ENCODE assay signal across 10 mouse cellular contexts in the genomic region with DNA sequence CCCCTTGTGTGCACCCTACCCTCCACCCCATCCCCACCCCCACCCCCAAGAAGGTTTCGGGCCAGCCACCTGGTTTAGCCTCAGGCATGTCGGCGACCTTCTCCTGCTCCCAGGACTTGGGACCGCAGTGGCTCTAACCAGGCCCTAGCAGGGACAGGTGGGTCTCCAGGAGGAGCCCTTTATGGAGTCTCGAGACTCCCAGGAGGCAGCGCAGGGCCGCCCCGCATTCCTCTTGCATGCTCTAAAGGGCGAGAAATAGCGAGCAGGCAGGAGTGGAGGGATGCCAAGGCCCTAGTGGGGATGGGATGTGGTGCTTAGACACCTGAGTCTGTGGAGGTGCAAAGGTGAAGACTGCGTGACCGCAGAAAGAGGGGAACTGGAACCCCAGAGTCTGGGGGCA. TPM values are rescaled to one million over a fixed set of nuclear protein-coding genes. Genes with fewer than 3 reads are reported as not detected.
DNase-seq lines count a peak whose midpoint lies in the region; ATAC-seq and TF ChIP-seq lines count a peak whose summit lies in the region.
"Had no signal": no experiment of that assay in that cellular context is flagged by ENCODE, and none has a peak within 500 bp of the region (broad histone marks: within the 10 kb centered on the region; RNA-seq: fewer than 3 reads in every experiment).

Mybpc2 (minus strand) TSS at position 155 of the 400 bp plus-strand sequence.

- TF ChIP-seq EP300 in heart, postnatal 0 days (IDR thresholded peaks at IDR 0.05; ENCODE audit: low read depth), result no peak

- TF ChIP-seq CTCF in spleen, adult 2 months (IDR thresholded peaks at IDR 0.05; ENCODE audit: extremely low read depth, insufficient read depth, insufficient read length, insufficient replicate concordance), result no peak
- no peak for TF ChIP-seq CTCF in heart, postnatal 0 days (IDR thresholded peaks at IDR 0.05; ENCODE audit: low read depth)
- no peak for TF ChIP-seq CTCF in small intestine, adult 2 months (IDR thresholded peaks at IDR 0.05; ENCODE audit: extremely low read depth, insufficient read length, insufficient replicate concordance, low read depth, low read length)

- no peaks in the 10 kb centered on the region for H3K27me3 ChIP-seq in spleen, adult 2 months (ENCODE audit: control insufficient read depth, insufficient read depth, low read length)
- H3K27me3 ChIP-seq in heart, postnatal 0 days (ENCODE audit: control insufficient read depth, insufficient read depth, low read length), result peaks cover 19% of the 10 kb centered on the region
- no peaks in the 10 kb centered on the region for H3K27me3 ChIP-seq in small intestine, adult 2 months (ENCODE audit: control insufficient read depth, insufficient read depth, low read length)

- H3K9ac ChIP-seq in heart, postnatal 0 days (replicated peaks; ENCODE audit: low read depth, low read length), result peak within 1 kb of the TSS; percentile 18

- DNase-seq in spleen, adult 2 months (ENCODE audit: low read depth in 1 of 2, low spot score in 2 of 2), result no peak
- no peak for DNase-seq in spleen, postnatal 4 days (ENCODE audit: low spot score in 2 of 2)
- DNase-seq in heart, postnatal 0 days (ENCODE audit: low spot score), result peak; percentile 46
- peak; percentile 37 for DNase-seq in kidney, postnatal 14 days
- DNase-seq in adipocyte (ENCODE audit: low spot score), result no peak
- DNase-seq in frontal cortex, postnatal 25 days (ENCODE audit: low spot score in 2 of 2), result no peak
- DNase-seq in adrenal gland, postnatal 25 days, result no peak

- H3K4me3 ChIP-seq in spleen, adult 2 months (ENCODE audit: extremely low read depth, insufficient read depth, insufficient read length), result no peak within 1 kb of the TSS; the same call in 1 of the 2 replicates
- H3K4me3 ChIP-seq in heart, postnatal 0 days (ENCODE audit: low read depth, low read length), result peak within 1 kb of the TSS; percentile 25
- peak within 1 kb of the TSS; percentile 35 for H3K4me3 ChIP-seq in small intestine, adult 2 months (ENCODE audit: low read depth, low read length)

- H3K4me1 ChIP-seq in spleen, adult 2 months (ENCODE audit: control insufficient read depth, insufficient read depth, insufficient read length), result peaks cover 28% of the 10 kb centered on the region
- peaks cover 22% of the 10 kb centered on the region for H3K4me1 ChIP-seq in heart, postnatal 0 days (ENCODE audit: control insufficient read depth, insufficient read depth)
- peaks cover 12% of the 10 kb centered on the region for H3K4me1 ChIP-seq in small intestine, adult 2 months (ENCODE audit: control insufficient read depth, insufficient read depth, insufficient read length, low read length)

- peak; percentile 54 for ATAC-seq in heart, postnatal 0 days (ENCODE audit: insufficient read depth, low read depth)

- peaks cover 15% of the 10 kb centered on the region for H3K36me3 ChIP-seq in spleen, adult 2 months (ENCODE audit: control insufficient read depth, insufficient read depth, low read length)
- no peaks in the 10 kb centered on the region for H3K36me3 ChIP-seq in heart, postnatal 0 days (replicated peaks; ENCODE audit: control insufficient read depth, insufficient read depth, low read length)
- no peaks in the 10 kb centered on the region for H3K36me3 ChIP-seq in small intestine, adult 2 months (ENCODE audit: control insufficient read depth, insufficient read depth, low read length)
- H3K36me3 ChIP-seq: G1E had no signal

- H3K27ac ChIP-seq in spleen, adult 2 months (ENCODE audit: insufficient read depth, low read length), result peak within 1 kb of the TSS; percentile 62
- peak within 1 kb of the TSS; percentile 74 for H3K27ac ChIP-seq in heart, postnatal 0 days (ENCODE audit: low read depth)
- H3K27ac ChIP-seq in small intestine, adult 2 months (ENCODE audit: insufficient read depth, low read depth, low read length), result peak within 1 kb of the TSS; percentile 67

- H3K4me2 ChIP-seq in heart, postnatal 0 days (ENCODE audit: low read depth, low read length), result peak within 1 kb of the TSS; percentile 48

- no peak for TF ChIP-seq POLR2A in spleen, adult 2 months (IDR thresholded peaks at IDR 0.05; ENCODE audit: low read depth, low read length)
- TF ChIP-seq POLR2A in small intestine, adult 2 months (IDR thresholded peaks at IDR 0.05; ENCODE audit: low read depth, low read length), result no peak

- WGBS in spleen, adult 2 months, result 59% methylated on average over 12 of the region's 12 CpGs
- 29% methylated on average over 12 of the region's 12 CpGs for WGBS in heart, postnatal 0 days
- 27% methylated on average over 12 of the region's 12 CpGs for WGBS in small intestine, adult 2 months

- no peaks in the 10 kb centered on the region for H3K9me3 ChIP-seq in heart, postnatal 0 days (replicated peaks; ENCODE audit: control insufficient read depth, low read length)
- H3K9me3 ChIP-seq: G1E had no signal

RNA-seq across cellular contexts. Expression of gene Mybpc2, which starts in this region (rescaled TPM):
- 1.2 and 1.4 TPM in 2 replicates for polyA plus RNA-seq in spleen, adult 2 months (2012; rRNA removed)
- 3.3 and 4.5 TPM in 2 replicates for total RNA-seq in heart, postnatal 0 days (2014; rRNA removed; ENCODE audit: low replicate concordance)
- 2.5 and 2.6 TPM in 2 replicates for polyA plus RNA-seq in heart, postnatal 0 days (2015; fragmentation: Nextera tagmentation; extraction: Ambion mirVana)
- 0.13 TPM in 2 replicates for polyA plus RNA-seq in small intestine, adult 2 months (2012; rRNA removed)
- total RNA-seq in adrenal gland, postnatal 25 days (2021), result not detected in 2 replicates
- total RNA-seq: hematopoietic stem cell, adult 5-6 weeks had no signal
- polyA plus RNA-seq: G1E had no signal

Comparison
In these comparisons a context has a peak if more than half of its experiments do, and no peak if none do; other contexts are left out.
1. DNase-seq: peak in heart, postnatal 0 days (single experiment) and kidney, postnatal 14 days (single experiment); none in spleen, adult 2 months (0 of 2), spleen, postnatal 4 days (0 of 2), adipocyte (single experiment), frontal cortex, postnatal 25 days (0 of 2) and adrenal gland, postnatal 25 days (single experiment).
2. Peak in every context shown above with its lines, with median percentiles within 50 percentile points of each other: H3K27ac ChIP-seq.